Mouse (Mus musculus) liver, postnatal 0 days (tissue): ENCODE measurements around the gene Agtr1a. TPM values are rescaled to one million over a fixed set of nuclear protein-coding genes. Genes with fewer than 3 reads are reported as not detected.

Experiments used
- ATAC-seq: fragments of 200-750 bp; cut with Nextera tagmentation; 2 replicates; pipeline ENCODE4 v1.8.0; 2017; ENCODE audit warnings: mild to moderate bottlenecking, moderate library complexity
- DNase-seq: peaks from one replicate; pipeline ENCODE4 v3.0.0-alpha.2; 2016
- H3K27ac ChIP-seq: fragments of 300-500 bp; sonication (generic); 2 replicates; pipeline ENCODE4 v1.5.1; 2014; ENCODE audit warnings: antibody characterized with exemption, moderate library complexity, mild to moderate bottlenecking, low read depth
- H3K27me3 ChIP-seq: fragments of 300-500 bp; sonication (generic); 2 replicates; pipeline ENCODE4 v1.6.1; 2014; ENCODE audit warnings: low read length, control low read depth, mixed read lengths; ENCODE audit not compliant: insufficient read depth
- H3K36me3 ChIP-seq: fragments of 300-500 bp; sonication (generic); replicated peaks from 2 replicates; pipeline ENCODE4 v1.6.1; 2014; ENCODE audit warnings: mild to moderate bottlenecking, control low read depth, low read length, moderate library complexity, mixed read lengths; ENCODE audit not compliant: insufficient read depth
- H3K4me1 ChIP-seq: fragments of 300-500 bp; sonication (generic); 2 replicates; pipeline ENCODE4 v1.6.1; 2014; ENCODE audit warnings: antibody characterized with exemption, mild to moderate bottlenecking, control low read depth; ENCODE audit not compliant: insufficient read depth
- H3K4me2 ChIP-seq: fragments of 300-500 bp; sonication (generic); 2 replicates; pipeline ENCODE4 v1.6.1; 2014; ENCODE audit warnings: low read depth, mild to moderate bottlenecking, low read length, moderate library complexity, mixed read lengths
- H3K4me3 ChIP-seq: fragments of 300-500 bp; sonication (generic); 2 replicates; pipeline ENCODE4 v1.5.1; 2014; ENCODE audit warnings: low read depth, low read length
- H3K9ac ChIP-seq: fragments of 300-500 bp; sonication (generic); replicated peaks from 2 replicates; pipeline ENCODE4 v1.6.1; 2014; ENCODE audit warnings: mild to moderate bottlenecking, moderate library complexity
- H3K9me3 ChIP-seq: fragments of 300-500 bp; sonication (generic); 2 replicates; pipeline ENCODE4 v1.6.1; 2016; ENCODE audit warnings: mild to moderate bottlenecking, control low read depth, low read length, mixed read lengths
- CTCF ChIP-seq: sonication (generic); IDR thresholded peaks from 2 replicates; pipeline ENCODE4 v1.5.1; 2016; ENCODE audit warnings: antibody characterized with exemption, low read depth
- EP300 ChIP-seq: IDR thresholded peaks from 2 replicates; pipeline ENCODE4 v1.6.1; 2016; ENCODE audit warnings: antibody characterized with exemption, low read depth, mild to moderate bottlenecking
- WGBS: fragments of 180-500 bp; shearing (Covaris S2); extraction: QIAGEN DNeasy Blood & Tissue Kit; methylation state at CpG from one replicate; pipeline ENCODE4 v1.1.7; 2014; ENCODE audit not compliant: insufficient replicate concordance; 5-methylcytosine and 5-hydroxymethylcytosine counted together
- polyA plus RNA-seq: library from polyadenylated mRNA; unstranded; fragments of >200 nt; fragmentation: Nextera tagmentation; extraction: Ambion mirVana; gene quantifications from 2 replicates; pipeline ENCODE4 v1.2.1, GENCODE M21; 2015

Agtr1a gene
- polyA plus RNA-seq, 1 experiment from 2014 or later = 39.7 TPM

GRCm38 (mm10) chr13:30398852-30399251 lies 62.6 kb downstream of the Agtr1a start:
- Histone ChIP-seq H3K4me3 (no peak overlapping the region), H3K27ac (no peak overlapping the region), H3K4me1 (no peaks in the 10 kb centered on the region), H3K27me3 (no peaks in the 10 kb centered on the region), H3K9me3 (no peaks in the 10 kb centered on the region), H3K4me2 (no peak overlapping the region), H3K9ac (no peak overlapping the region), H3K36me3 (no peaks in the 10 kb centered on the region)
- WGBS = 75% methylated on average over 3 of the region's 3 CpGs
- ATAC-seq = no peak
- TF ChIP-seq CTCF = no peak
- no peak for TF ChIP-seq EP300
- no peak for DNase-seq

GRCm38 (mm10) chr13:30400621-30401020 lies 64.4 kb downstream of the Agtr1a start:
- Histone ChIP-seq H3K9ac (no peak overlapping the region), H3K36me3 (no peaks in the 10 kb centered on the region), H3K27ac (no peak overlapping the region), H3K4me1 (no peaks in the 10 kb centered on the region), H3K4me2 (no peak overlapping the region), H3K27me3 (no peaks in the 10 kb centered on the region), H3K9me3 (no peaks in the 10 kb centered on the region), H3K4me3 (no peak overlapping the region)
- WGBS = 78% methylated on average over 8 of the region's 8 CpGs
- no peak for DNase-seq
- TF ChIP-seq CTCF = no peak
- no peak for TF ChIP-seq EP300
- no peak for ATAC-seq

GRCm38 (mm10) chr13:30403874-30404273 lies 67.6 kb downstream of the Agtr1a start:
- Histone ChIP-seq H3K9ac (no peak overlapping the region), H3K4me3 (no peak overlapping the region), H3K4me1 (no peaks in the 10 kb centered on the region), H3K36me3 (no peaks in the 10 kb centered on the region), H3K4me2 (no peak overlapping the region), H3K9me3 (peaks cover 4% of the 10 kb centered on the region; the same call in 1 of the 2 replicates), H3K27ac (no peak overlapping the region), H3K27me3 (no peaks in the 10 kb centered on the region)
- DNase-seq (no peak), ATAC-seq (no peak)
- no peak for TF ChIP-seq EP300
- TF ChIP-seq CTCF = no peak
- 70% methylated on average over 3 of the region's 3 CpGs for WGBS

DNA sequence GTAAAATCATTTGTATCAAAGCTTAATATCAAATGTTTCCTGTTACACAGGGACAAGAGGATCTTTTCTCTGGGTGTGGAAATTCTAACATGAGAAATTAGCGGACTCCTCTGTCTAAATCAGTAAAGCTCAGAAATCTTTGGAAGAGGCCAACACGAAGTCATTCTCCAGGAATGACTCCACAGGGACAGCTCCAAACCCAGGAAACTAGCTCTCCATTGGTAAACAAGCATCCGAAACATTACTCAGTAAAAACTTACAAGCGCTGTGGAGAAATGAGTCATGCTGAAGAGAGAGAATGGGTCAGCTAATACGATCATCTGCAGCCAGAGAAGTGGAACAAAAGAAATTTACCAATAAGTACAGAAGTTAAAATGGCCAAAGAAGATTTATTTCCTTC lies 82.4 kb downstream of the Agtr1a start:
- Histone ChIP-seq H3K4me3 (no peak overlapping the region), H3K9me3 (no peaks in the 10 kb centered on the region; the same call in 1 of the 2 replicates), H3K27ac (no peak overlapping the region), H3K4me1 (no peaks in the 10 kb centered on the region), H3K36me3 (no peaks in the 10 kb centered on the region), H3K4me2 (no peak overlapping the region), H3K9ac (no peak overlapping the region), H3K27me3 (no peaks in the 10 kb centered on the region)
- DNase-seq (no peak), ATAC-seq (no peak)
- no peak for TF ChIP-seq EP300
- TF ChIP-seq CTCF = no peak
- WGBS = 70% methylated on average over 5 of the region's 5 CpGs

- 72% methylated on average over 4 of the region's 4 CpGs for WGBS
- DNase-seq (no peak), ATAC-seq (no peak)
- no peak overlapping the region for H3K4me2 ChIP-seq
- H3K4me3 ChIP-seq = no peak overlapping the region
- no peaks in the 10 kb centered on the region for H3K4me1 ChIP-seq
- TF ChIP-seq EP300 = no peak
- no peak for TF ChIP-seq CTCF
- H3K9ac ChIP-seq = no peak overlapping the region
- H3K36me3 ChIP-seq = no peaks in the 10 kb centered on the region
- H3K27me3 ChIP-seq = no peaks in the 10 kb centered on the region
- no peak overlapping the region for H3K27ac ChIP-seq
- no peaks in the 10 kb centered on the region for H3K9me3 ChIP-seq
Measured at GRCm38 (mm10) chr13:30427008-30427407, 90.8 kb downstream of the Agtr1a start.

- H3K4me1 ChIP-seq = no peaks in the 10 kb centered on the region
- WGBS = 81% methylated on average over 1 of the region's 1 CpGs
- no peaks in the 10 kb centered on the region for H3K9me3 ChIP-seq
- H3K36me3 ChIP-seq = no peaks in the 10 kb centered on the region
- H3K9ac ChIP-seq = no peak overlapping the region
- ATAC-seq = no peak
- H3K27ac ChIP-seq = no peak overlapping the region
- no peak for DNase-seq
- no peaks in the 10 kb centered on the region for H3K27me3 ChIP-seq
- no peak overlapping the region for H3K4me3 ChIP-seq
- no peak for TF ChIP-seq CTCF
- no peak for TF ChIP-seq EP300
- no peak overlapping the region for H3K4me2 ChIP-seq
Measured at GRCm38 (mm10) chr13:30427436-30427835, 91.2 kb downstream of the Agtr1a start.

Other genes starting within 250 kb of the Agtr1a start
- gene Mboat1, start 200.0 kb upstream of the Agtr1a start, polyA plus RNA-seq = 1.1 and 1.5 TPM in 2 replicates
- 380 and 395 TPM in 2 replicates for gene Uqcrfs1, start 208.9 kb downstream of the Agtr1a start, polyA plus RNA-seq